Mouse (Mus musculus): ENCODE data around the gene Ankrd23.
"Not testable (repeated sequence)": the region's sequence is repeated elsewhere in the genome, so short reads cannot be mapped to it uniquely, and the experiment has no call there.

Gene Ankrd23

GRCm38 (mm10) chr1:36536783-36537182 is at the start of gene Ankrd23:
Ankrd23 (minus strand) TSS chr1:36536883.
- not testable (repeated sequence) for DNase-seq

- DNase-seq, result no peak
Observed at GRCm38 (mm10) chr1:36586288-36586687, 49.6 kb upstream of the Ankrd23 start.

- DNase-seq, result no peak
Observed at GRCm38 (mm10) chr1:36583408-36584116, 46.9 kb upstream of the Ankrd23 start.

GRCm38 (mm10) chr1:36582211-36582610 is 45.5 kb upstream of the Ankrd23 start:
- no peak for DNase-seq

GRCm38 (mm10) chr1:36581260-36581659 is 44.6 kb upstream of the Ankrd23 start:
- DNase-seq, result no peak

- peak; percentile 54 for DNase-seq
Observed at GRCm38 (mm10) chr1:36580384-36581207, 43.9 kb upstream of the Ankrd23 start.

GRCm38 (mm10) chr1:36579974-36580383 is 43.3 kb upstream of the Ankrd23 start:
- DNase-seq, result no peak

- no peak for DNase-seq
Observed at GRCm38 (mm10) chr1:36576991-36577675, 40.5 kb upstream of the Ankrd23 start.

- no peak for DNase-seq
Observed at GRCm38 (mm10) chr1:36575347-36575746, 38.7 kb upstream of the Ankrd23 start.

- DNase-seq, result no peak
Observed at GRCm38 (mm10) chr1:36574196-36574955, 37.7 kb upstream of the Ankrd23 start.

- DNase-seq, result no peak
Observed at GRCm38 (mm10) chr1:36573524-36573923, 36.8 kb upstream of the Ankrd23 start.

- DNase-seq, result no peak
Observed at GRCm38 (mm10) chr1:36572709-36573108, 36.0 kb upstream of the Ankrd23 start.

- DNase-seq, result no peak
Observed at GRCm38 (mm10) chr1:36572140-36572700, 35.5 kb upstream of the Ankrd23 start.

GRCm38 (mm10) chr1:36571627-36572026 is 34.9 kb upstream of the Ankrd23 start:
- DNase-seq, result no peak

GRCm38 (mm10) chr1:36570320-36570719 is 33.6 kb upstream of the Ankrd23 start:
- no peak for DNase-seq

- no peak for DNase-seq
Observed at GRCm38 (mm10) chr1:36569694-36570276, 33.1 kb upstream of the Ankrd23 start.

GRCm38 (mm10) chr1:36568776-36569175 is 32.1 kb upstream of the Ankrd23 start:
- DNase-seq, result no peak

- DNase-seq, result no peak
Observed at GRCm38 (mm10) chr1:36567818-36568603, 31.3 kb upstream of the Ankrd23 start.

- no peak for DNase-seq
Observed at GRCm38 (mm10) chr1:36566425-36566824, 29.7 kb upstream of the Ankrd23 start.

GRCm38 (mm10) chr1:36564101-36564500 is 27.4 kb upstream of the Ankrd23 start:
- DNase-seq, result no peak

GRCm38 (mm10) chr1:36563632-36564031 is 26.9 kb upstream of the Ankrd23 start:
- no peak for DNase-seq
